Mouse (Mus musculus) cerebellum, adult 11-12 months (tissue): ENCODE measurements around the gene Susd4.
A peak's percentile ranks its signal among the peaks of the same experiment; 100 is the strongest.

ENCODE experiments used
- DNase-seq: peaks from one replicate; pipeline ENCODE4 v3.0.0; 2022

The Susd4 gene

DNA sequence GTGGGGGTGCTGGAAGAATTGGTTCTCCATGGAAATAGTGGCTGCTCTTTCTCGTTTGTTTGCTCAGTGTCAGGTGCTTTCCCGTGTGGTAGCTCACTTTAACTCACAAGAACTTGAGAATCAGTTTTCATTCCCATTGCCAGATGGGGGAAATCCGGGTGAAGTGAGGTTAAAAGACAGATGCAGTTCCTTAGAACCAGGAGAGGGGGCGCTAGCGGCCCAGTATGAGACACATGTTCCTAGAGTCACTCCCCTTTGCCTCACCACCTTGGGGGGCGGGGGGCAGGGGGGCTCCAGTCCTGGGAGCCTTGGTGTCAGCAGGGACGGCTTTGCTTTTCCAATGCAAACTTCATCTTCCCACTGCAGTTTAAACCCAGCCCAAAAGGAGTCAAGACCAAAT lies 23.4 kb downstream of the Susd4 start:
- no peak for DNase-seq

DNA sequence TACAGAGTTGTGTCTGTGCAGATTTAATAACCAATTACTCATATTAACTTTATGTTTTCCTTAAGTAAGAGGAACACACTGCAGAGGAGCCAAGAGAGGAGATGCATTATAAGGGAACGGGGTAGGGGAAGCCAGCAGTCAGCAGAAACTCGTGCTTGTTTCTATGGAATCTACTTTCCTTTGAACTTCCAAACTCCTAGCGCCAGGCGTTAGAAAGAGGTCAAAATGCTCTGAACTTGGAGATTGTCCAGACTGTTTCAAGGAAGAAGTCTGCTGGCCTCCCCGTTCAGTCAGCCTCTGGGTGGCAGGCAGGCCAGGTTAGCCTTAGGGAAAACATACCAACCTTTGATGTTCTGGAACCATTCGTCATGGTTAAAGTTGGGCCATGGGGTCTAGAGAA lies 25.2 kb downstream of the Susd4 start:
- no peak for DNase-seq

DNA sequence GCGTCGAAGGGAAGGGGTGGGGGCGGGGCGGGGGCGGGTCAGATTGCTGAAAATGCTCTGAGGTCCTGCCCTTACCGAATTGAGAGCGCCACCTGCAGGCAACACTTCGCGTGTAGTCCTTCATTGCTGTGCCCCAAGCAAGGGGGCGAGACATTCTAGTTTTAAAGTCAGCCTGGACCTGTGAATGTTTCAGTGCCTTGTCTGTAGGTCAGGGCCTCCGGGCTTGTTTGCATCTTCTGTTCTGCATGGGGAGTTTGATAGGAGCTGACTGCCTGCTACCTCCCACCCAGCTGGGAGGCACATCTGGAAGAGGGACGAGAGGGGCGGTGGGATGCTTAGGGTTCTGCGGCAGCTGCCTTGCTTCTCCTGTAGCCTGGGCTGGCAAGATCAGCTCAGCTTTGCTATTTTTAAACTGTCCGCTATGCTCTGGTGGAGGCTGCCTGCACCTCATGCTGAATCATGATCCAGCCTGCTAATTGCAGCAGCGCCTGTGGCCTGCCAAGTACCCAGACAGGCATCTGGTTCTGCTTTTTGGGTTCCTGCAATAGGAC lies 28.9 kb downstream of the Susd4 start:
- peak; percentile 32 for DNase-seq

DNA sequence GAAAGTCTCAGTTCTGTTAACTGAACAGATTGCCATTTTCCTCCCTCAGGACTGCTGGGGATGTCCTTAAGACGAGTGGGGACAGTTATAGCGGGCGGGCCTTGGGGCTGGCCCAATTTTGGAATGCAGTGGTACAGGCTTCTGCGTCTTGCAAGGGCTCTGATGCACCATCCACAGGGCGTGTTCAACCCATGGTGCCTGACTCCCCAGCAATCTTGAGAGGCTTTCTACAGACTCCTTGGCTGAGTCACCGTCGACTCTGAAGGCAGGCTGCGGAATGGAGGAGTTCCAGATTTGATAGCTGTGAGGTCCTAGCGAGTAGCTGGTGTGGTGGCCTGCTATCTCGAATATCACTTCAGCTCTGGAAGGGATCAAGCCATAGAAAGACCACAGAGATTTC lies 30.6 kb downstream of the Susd4 start:
- no peak for DNase-seq

DNA sequence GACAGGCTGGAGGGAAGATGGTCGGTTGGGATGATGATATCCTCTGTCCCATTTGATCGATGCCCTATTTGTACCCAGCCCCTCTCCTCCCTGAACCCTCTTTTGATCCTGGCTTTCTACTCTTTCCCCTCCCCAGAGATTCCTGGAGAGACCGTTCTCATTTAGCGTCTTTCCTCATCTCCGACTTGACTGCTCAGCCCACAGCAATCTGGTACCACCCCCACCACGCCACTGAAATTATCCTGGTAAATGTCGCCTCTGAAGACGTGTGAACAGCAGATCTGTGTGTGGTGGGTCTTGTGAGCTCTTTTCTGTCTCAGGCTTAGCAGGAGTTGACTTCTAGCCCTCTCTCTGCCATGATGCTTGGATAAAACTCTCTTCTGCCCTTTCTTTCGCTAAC lies 31.0 kb downstream of the Susd4 start:
- no peak for DNase-seq

DNA sequence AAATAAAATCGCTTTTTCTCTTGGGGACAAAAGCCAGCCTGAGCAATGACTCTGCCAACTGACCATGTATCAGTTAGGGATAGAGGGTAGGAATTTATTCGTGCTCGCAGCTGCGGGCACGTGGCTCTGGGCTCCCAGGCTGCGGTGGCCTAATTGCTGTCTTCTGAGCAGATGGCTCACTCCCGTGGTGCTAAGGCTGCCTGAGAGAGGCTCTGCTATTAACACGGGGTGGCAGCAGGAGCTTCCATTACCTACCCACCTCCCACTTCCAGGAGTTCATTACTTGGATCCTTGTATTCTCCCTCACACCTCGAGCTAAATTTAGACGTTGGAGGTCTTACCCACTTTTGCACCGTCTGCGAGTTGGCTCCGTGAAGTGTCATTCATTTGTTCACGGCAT lies 33.4 kb downstream of the Susd4 start:
- peak; percentile 74 for DNase-seq

DNA sequence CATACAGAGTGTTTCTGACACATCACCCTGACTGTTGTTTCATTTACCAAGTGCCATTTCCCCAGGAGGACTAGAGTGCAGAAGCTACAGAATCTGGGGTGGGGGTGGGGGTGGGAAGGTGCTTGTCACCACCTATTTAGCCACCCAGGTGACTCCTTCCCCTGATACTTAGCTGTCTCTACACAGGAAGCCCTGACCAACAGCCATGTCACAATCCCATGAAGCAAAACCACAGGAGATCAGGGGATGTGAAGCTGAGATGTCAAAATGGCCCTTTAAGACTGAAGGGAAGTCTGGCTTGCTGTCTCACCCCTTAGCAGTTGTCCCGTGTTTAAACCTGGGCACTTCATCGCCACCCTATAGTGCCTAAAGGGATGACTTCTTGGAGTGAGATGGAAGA lies 37.9 kb downstream of the Susd4 start:
- no peak for DNase-seq

DNA sequence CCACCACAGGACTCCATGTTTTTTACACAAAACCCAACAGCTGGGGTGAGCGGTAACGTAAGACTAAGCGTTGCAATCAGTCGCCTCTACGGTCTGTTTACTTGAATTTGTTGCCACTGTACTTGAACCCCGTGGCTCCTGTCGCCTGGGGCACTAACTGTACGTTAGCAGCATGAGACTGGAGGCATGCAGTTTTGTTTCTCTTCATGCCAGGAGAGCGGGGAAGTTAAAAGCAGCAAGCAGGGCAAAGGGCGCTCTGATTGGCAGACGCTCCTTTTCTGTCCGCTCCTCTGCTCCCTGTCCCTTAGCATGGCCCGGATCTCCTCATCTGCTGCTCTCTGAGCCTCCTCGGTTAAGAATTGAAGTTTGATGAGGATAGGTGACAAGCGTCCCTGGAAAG lies 39.2 kb downstream of the Susd4 start:
- no peak for DNase-seq

DNA sequence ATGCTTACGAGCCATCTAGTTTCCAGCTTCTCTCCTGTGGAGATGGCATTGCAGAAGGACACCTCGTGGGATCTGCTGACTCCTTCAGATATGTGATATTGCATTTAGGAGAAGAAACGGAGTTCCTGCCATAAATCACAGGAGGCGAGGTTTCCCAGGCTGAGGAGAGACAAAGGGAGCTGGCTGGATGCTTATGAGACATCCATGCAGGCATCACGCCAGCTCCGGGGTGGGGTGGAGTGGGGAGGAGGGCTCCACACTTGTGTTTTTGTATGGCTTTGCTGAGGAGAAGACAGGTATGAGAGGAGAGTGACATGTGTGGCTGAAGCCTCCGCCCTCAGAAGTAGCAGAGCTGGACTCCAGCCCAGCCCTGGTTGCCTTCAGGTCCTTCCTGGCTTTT lies 50.3 kb downstream of the Susd4 start:
- no peak for DNase-seq

DNA sequence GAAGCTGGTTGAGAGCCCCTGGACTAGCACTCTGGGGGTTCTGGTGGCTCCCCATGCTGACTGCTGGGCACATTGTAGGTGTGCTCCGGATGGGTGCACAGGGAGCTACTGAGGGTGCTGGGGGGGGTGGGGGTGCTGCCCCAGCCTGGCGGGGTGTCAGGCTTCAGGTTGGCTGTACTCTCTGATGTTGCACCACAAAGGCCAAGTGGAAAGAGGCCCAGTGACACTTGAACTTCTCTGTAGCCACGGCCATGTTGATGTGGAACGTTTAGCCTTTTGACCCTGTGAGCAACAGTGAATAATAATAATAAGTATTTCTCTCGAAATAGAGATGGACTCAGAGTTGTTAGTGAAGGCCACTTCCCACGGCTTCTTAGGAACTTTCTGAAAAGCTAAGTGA lies 50.9 kb downstream of the Susd4 start:
- DNase-seq: no peak

DNA sequence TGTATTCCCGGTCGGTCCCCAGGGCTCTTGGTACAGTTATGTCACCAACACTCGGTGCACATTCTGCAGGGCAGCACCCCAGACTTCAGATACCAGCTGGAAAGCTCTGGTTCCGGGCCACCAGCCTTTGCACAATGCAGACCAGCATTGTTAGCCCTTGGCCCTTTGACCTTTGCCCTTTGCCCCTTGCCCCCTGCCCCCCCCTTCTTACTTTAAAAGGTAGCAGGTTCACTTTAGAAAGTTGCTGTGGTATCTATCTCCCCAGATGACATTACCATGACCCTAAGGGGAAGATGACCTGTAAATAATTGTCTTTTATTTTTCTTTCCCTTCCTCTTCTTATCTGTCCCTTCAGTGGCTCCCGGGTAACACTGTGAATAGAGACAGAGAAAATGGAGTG lies 53.4 kb downstream of the Susd4 start:
- no peak for DNase-seq

DNA sequence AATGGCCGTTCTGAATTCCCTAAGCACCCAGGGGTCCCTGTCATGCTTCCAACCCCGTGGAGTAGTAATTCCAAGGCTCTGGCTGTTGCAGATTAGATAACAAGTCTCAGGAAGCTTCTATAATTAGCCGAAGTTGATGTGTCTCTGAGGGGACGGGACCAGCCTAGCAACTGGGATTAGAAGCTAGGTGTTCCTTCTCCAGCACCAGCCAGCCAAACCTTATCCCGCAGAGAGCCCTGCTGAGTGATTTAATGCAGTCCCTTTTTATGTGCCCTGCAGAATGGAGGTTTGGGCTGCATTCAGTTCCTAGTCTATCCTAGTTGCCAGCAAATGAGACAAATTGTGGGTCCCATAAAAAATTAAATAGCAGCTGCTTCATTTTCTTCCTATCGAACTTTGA lies 54.0 kb downstream of the Susd4 start:
- no peak for DNase-seq

DNA sequence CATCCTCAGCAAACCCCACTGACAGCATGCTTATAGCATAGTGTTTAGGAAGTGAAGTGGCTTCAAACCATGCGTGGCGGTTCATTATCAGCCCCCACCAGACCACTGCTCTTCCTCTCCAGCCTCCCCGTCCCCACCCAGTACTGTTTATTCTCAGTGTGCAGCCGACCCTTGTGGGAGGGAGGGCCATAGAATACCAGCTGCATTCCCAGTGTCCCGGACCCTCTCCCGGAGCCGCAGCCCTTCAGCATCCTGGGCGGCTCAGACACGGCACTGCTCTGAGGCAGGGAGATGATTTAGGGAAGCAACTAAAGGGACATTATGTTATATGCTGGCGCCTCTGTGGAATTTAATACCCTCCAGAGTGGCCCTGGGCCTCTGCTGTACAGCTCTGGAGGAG lies 55.3 kb downstream of the Susd4 start:
- DNase-seq: no peak

DNA sequence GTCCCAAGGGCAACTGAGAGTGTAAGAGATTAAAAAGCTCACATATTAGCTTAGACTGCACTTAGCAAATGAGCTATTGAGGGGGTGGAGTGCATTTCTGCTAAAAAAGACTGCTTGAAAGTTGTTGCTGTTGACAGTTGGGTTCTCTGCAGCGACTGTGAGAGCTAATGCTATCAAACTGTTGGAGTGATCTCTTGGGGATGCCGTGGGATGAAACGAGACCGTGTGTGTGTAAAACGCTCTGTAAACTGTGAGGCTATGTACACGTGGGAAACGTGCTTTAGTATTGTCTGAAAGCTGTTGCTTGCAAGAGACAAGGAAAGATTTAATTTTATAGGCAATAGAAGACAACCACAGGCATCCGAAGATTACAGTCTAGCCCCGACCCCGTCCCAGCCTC lies 59.1 kb downstream of the Susd4 start:
- DNase-seq: no peak

DNA sequence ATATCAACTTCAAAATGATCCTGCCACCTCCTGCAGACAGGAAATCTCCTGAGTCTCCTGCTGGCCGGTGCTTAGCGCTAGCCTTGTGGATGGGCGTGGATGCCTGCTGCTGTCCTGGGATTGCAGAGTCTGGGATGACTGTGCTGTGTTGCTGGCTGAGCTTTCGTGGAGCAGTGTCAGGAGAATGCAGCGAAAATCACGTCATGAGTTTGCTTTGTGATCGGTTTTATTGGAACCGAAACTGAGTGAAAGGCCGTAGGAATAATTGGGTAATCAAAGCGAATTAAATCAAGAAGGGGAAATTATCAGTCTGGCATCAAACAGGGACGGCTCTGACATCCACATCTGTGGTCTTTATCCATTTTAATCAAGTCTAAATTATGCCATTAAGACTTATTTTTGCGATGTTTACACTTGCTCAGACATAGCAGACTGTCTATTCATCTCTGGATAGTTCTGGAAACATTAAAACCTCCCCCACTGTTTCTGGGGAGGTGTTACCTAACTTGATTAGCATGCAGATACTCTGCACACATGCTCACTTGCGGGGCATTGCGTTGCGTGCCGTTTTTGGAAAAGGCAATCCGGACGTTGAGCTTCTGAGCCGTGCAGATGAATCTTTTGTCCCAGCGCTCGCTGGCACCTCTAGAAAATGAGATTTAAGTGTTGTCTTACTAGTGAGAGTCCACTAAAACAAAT lies 60.2 kb downstream of the Susd4 start:
- no peak for DNase-seq

DNA sequence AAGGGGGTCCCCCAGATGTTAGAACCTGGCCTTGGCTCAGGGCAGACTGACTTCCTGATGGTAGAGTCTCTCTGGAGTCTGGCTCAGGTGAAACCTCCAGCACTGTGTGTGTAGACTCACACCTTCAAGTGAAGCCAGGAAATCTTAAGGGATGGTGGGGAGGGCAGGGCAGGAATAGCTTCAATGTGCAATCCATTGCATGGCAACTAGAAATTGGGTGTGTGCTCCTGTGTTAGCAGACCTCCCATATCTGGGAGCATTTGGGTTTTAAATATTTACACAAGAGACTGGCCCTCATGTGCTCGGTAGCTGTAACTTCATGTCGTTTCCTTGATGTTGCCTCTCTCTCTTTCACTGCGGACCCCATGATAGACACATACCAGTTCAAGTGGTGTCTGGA lies 62.9 kb downstream of the Susd4 start:
- DNase-seq: no peak

DNA sequence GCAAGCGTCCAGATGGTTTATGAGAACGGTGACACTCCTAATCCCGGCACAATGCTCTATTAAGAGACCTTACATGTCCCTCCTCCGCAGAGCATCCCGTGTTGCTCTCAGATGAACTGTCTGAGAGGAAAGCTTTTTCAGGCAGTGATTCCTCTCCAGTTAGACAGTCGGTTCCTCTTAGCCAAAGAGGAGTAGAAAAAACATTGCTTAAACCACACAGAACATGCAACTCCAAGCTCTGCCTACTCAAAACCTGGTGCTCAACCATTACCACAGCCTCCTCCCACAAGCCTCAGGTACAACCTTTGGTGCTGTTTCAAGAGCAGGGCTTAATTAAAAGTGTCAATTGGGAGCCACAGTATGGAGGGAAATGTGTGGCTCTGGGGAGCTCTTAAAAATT lies 74.4 kb downstream of the Susd4 start:
- DNase-seq: no peak

DNA sequence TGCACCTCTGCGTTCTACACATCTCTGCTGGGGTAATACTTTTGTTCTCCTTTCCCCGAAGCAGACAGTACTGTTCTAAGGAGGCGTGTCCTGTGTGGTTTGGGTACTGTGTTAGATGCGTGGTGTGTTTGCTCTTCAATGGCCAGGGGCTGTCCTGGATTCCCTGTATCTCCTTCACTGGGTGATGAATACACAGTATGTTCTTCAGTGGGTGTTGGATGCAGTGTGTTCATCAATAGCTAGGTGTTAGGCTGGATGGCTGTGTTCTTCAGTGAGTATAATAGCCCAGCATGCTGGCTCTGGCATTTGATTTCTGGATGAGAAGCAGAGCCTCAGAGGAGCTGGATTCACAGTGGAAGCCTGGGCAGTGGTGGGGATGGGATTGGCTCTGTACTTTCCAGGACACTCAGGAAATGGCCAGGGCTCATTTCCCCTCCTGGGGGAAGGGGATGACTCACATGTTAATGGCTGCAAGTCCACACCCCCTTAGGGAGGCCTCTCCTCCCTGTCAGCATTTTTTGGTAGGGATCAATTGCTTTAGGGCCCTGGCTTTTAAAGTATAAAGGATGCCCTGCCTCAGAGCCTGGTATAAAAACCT lies 75.8 kb downstream of the Susd4 start:
- DNase-seq: no peak

DNA sequence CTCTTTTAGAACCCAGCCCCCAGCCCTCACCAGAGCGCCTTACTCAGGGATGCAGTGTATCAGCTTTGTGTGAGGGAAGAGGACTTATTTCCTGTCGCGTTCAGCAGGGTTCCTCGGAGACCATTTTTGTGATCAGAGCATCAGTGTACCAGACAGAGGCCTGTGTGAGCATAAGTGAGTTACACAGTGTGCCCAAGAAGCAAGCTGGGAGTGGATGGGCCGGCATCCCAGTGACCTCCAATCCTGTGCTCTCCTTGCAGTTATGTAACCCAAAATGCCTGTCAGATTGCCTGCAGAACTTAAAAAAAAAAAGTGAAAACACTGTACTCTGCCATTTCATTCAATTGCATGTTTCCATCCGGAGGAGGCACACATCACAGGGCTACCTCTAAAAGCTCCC lies 76.4 kb downstream of the Susd4 start:
- no peak for DNase-seq

DNA sequence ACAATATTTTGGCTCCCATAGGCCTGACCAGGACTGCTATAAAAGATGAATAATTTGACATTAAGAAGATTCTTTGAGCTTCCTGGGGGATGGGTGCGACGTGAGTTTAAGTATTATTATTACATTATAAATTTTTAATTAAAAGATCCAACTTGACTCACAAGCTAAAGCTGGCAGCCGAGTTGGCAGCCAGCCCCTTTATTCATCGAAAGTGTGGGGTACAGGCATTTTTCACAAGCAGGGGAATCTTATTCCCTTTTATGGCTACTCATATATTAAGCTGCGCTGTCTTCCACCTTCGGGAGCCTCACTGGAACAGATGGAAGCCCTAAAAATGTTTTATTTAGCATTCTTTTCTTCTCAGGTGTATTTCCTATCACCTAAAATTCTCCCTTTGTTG lies 76.9 kb downstream of the Susd4 start:
- DNase-seq: no peak

DNA sequence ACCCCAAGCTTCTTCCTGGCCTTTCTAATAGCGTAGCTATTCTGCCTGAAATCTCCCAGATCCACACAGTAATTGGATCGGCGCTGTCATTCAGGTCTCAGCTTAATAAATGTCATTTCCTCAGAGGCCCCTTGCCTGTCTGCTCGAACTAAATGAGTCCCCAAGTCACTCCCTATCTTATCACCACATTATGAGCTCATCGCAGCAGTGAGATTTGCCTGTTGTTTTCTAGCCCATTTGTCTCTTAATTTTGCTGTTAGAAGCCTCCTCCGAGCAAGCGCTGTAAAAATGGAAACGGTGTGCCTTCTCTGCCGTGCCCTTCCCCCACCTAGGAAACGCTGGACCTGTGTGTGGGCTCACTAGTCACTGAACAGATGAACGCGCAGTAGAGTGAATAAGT lies 85.9 kb downstream of the Susd4 start:
- no peak for DNase-seq

DNA sequence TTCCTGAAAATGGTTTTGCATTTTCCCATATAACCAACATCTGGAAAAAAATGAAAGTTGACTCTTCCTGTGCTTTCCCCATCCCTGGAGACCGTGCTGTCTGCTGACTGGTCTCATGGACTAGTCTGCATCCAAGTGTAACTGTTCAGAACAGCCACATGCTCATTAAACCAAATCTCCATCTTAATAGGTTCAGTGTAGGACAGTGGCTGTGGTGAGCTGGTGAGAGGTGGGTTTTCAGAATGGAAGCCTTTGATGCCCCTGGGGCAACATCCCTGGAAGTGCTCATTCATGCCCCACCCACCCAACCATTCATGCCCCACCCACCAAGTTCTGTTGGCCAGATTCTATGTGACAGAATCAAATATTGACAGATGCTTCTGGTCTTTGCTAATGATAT lies 86.4 kb downstream of the Susd4 start:
- DNase-seq: no peak

DNA sequence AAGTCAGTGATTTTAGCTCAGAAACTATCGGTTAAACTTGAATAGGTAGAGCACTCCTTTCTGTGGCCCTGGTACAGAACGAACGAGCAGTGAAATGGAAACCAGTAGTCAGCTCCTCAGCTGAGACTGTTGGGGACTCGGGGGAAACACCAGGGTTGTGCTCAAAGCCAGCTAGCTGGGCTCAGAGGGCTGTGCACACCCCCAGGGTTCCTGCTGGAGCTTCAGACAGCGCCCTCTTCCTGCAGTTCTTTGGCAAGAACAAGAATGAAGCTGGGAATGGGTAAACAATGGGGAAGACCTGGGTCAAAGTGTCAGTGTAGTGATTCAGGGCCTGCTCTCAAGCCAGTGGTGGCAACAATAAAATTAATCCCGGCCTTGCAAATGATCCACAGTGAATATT lies 88.5 kb downstream of the Susd4 start:
- DNase-seq: no peak

DNA sequence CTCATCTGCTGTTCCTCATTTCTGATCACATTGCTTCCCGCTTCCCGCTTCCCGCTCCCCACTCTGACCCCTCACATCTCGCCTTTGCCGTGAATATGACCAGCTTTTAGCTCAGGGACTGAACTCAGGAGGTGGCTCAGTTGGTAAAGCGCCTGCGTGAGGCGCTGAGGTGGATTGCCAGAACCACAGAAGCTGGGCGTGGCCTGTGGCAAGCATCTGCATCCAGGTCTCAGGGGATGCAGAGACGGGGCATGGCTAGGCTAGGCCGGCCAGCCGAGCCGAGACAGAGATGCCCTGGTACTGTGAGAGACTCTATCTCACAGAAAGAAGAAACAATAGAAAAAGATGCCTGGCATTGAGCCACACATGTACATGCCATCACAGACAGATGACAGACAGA lies 93.0 kb downstream of the Susd4 start:
- DNase-seq: no peak
